Mouse (Mus musculus): ENCODE results near the gene Tmem87b.

Tmem87b gene

GRCm38 (mm10) chr2:128817387-128817785 is 532 bp upstream of the Tmem87b start:
- intact Hi-C loops (cut with DNase I), result no loop called here

GRCm38 (mm10) chr2:128818956-128819643 is 1.2 kb downstream of the Tmem87b start:
- intact Hi-C loops (cut with DNase I), result no loop called here

- intact Hi-C loops (cut with DNase I), result no loop called here
Observed at GRCm38 (mm10) chr2:128820631-128821030, 2.7 kb downstream of the Tmem87b start.

- intact Hi-C loops (cut with DNase I), result no loop called here
Observed at GRCm38 (mm10) chr2:128823893-128824292, 6.0 kb downstream of the Tmem87b start.

GRCm38 (mm10) chr2:128827787-128828186 is 9.9 kb downstream of the Tmem87b start:
- intact Hi-C loops (cut with DNase I), result no loop called here

- intact Hi-C loops (cut with DNase I), result no loop called here
Observed at GRCm38 (mm10) chr2:128832611-128833010, 14.7 kb downstream of the Tmem87b start.

GRCm38 (mm10) chr2:128833035-128833434 is 15.1 kb downstream of the Tmem87b start:
- intact Hi-C loops (cut with DNase I), result no loop called here

- intact Hi-C loops (cut with DNase I), result no loop called here
Observed at GRCm38 (mm10) chr2:128833435-128833834, 15.5 kb downstream of the Tmem87b start.

GRCm38 (mm10) chr2:128837531-128837930 is 19.6 kb downstream of the Tmem87b start:
- intact Hi-C loops (cut with DNase I), result no loop called here

GRCm38 (mm10) chr2:128838611-128839010 is 20.7 kb downstream of the Tmem87b start:
- intact Hi-C loops (cut with DNase I), result no loop called here

- intact Hi-C loops (cut with DNase I), result no loop called here
Observed at GRCm38 (mm10) chr2:128839501-128839900, 21.6 kb downstream of the Tmem87b start.

GRCm38 (mm10) chr2:128842437-128842836 is 24.5 kb downstream of the Tmem87b start:
- intact Hi-C loops (cut with DNase I), result no loop called here

- intact Hi-C loops (cut with DNase I), result no loop called here
Observed at GRCm38 (mm10) chr2:128850036-128850435, 32.1 kb downstream of the Tmem87b start.

- intact Hi-C loops (cut with DNase I), result no loop called here
Observed at GRCm38 (mm10) chr2:128856673-128857072, 38.8 kb downstream of the Tmem87b start.

GRCm38 (mm10) chr2:128858962-128859361 is 41.0 kb downstream of the Tmem87b start:
- intact Hi-C loops (cut with DNase I), result no loop called here

GRCm38 (mm10) chr2:128859861-128860260 is 41.9 kb downstream of the Tmem87b start:
- intact Hi-C loops (cut with DNase I), result no loop called here

- intact Hi-C loops (cut with DNase I), result no loop called here
Observed at GRCm38 (mm10) chr2:128862636-128863035, 44.7 kb downstream of the Tmem87b start, which contains the start of gene Fbln7. TSS of gene Fbln7 (plus strand) at chr2:128862981.

GRCm38 (mm10) chr2:128863777-128864331 is 45.9 kb downstream of the Tmem87b start:
- intact Hi-C loops (cut with DNase I), result no loop called here

GRCm38 (mm10) chr2:128865061-128865460 is 47.1 kb downstream of the Tmem87b start:
- intact Hi-C loops (cut with DNase I), result no loop called here

- intact Hi-C loops (cut with DNase I), result loop anchor here (1.0 kb wide), 1 partner anchor 15 kb away; no protein-coding TSS in a partner anchor
Observed at GRCm38 (mm10) chr2:128871656-128872055, 53.7 kb downstream of the Tmem87b start.

- intact Hi-C loops (cut with DNase I), result loop anchor here (1.0 kb wide), 1 partner anchor 14 kb away; no protein-coding TSS in a partner anchor
Observed at GRCm38 (mm10) chr2:128872256-128872655, 54.3 kb downstream of the Tmem87b start.

GRCm38 (mm10) chr2:128875526-128875925 is 57.6 kb downstream of the Tmem87b start:
- intact Hi-C loops (cut with DNase I), result no loop called here

GRCm38 (mm10) chr2:128881236-128881635 is 63.3 kb downstream of the Tmem87b start:
- intact Hi-C loops (cut with DNase I), result loop anchor here (10.0 kb wide), 1 partner anchor 374 kb away; no protein-coding TSS in a partner anchor
